Mouse (Mus musculus) heart, postnatal 0 days (tissue): Measurements from ENCODE around the gene Peak1.
A peak's percentile ranks its signal among the peaks of the same experiment; 100 is the strongest.

Source experiments
- CTCF ChIP-seq: IDR thresholded peaks from 2 replicates; pipeline ENCODE4 v1.5.1; 2016; ENCODE audit warnings: antibody characterized with exemption, control low read depth, low read depth
- EP300 ChIP-seq: IDR thresholded peaks from 2 replicates; pipeline ENCODE4 v1.6.1; 2016; ENCODE audit warnings: antibody characterized with exemption, low read depth

DNA sequence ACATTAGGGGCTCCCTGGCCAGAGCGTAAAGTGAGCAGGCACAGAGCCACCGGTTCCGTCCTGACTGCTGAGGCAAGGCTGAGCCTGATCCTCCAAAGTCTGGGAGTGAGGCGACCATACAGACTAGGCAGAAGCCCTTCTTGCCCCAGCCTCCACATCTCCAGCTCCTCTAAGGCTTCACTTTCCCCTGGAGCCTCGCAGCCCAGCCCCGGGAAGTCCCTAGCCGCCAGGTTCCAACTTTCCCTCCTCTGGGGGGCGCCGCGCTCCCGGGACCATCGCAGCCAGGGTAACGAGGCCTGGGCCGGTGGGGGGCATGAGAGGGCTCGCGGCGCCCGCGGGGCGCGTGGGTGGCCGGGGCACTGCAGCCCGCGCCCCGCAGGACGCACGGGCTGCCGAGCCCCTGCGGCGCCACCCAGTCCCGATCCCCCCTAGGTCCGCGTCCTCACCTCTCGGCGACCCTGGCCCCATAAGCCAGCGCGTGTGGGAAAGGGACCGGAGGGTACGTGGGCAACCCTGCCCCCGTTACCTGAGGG lies 386 bp downstream of the Peak1 start:
- TF ChIP-seq CTCF (peak; percentile 71), EP300 (no peak)
